Comparison of ENCODE assay signal across 14 mouse cellular contexts in genomic region chr3:51799650-51800049, GRCm38 (mm10).
"Had no signal": no experiment of that assay in that cellular context is flagged by ENCODE, and none has a peak within 500 bp of the region (broad histone marks: within the 10 kb centered on the region; RNA-seq: fewer than 3 reads in every experiment).

No protein-coding gene starts in this region.

- H3K9me3 ChIP-seq: limb, embryonic 10.5 days; liver, embryonic 15.5 days; neural tube, embryonic 12.5 days had no signal

- H3K4me2 ChIP-seq: liver, embryonic 11.5 days; liver, embryonic 15.5 days; lung, embryonic 14.5 days; midbrain, embryonic 11.5 days; neural tube, embryonic 12.5 days had no signal

- H3K4me3 ChIP-seq: limb, embryonic 10.5 days; liver, embryonic 15.5 days; myocyte; neural tube, embryonic 12.5 days had no signal

- H3K9ac ChIP-seq: liver, embryonic 15.5 days; lung, embryonic 14.5 days; neural tube, embryonic 12.5 days had no signal

- H3K27ac ChIP-seq: limb, embryonic 10.5 days; liver, embryonic 15.5 days; neural tube, embryonic 12.5 days had no signal

- H3K4me1 ChIP-seq: liver, embryonic 15.5 days had no signal

- H3K27me3 ChIP-seq: liver, embryonic 15.5 days; neural tube, embryonic 12.5 days had no signal

- DNase-seq: kidney, adult 18-20 months; kidney, postnatal 10 days; lung, embryonic 14.5 days; lung, postnatal 10 days; lung, postnatal 4 days; right cerebral cortex, adult 18-20 months; right cerebral cortex, postnatal 25 days; thymus, postnatal 4 days had no signal

- H3K36me3 ChIP-seq: limb, embryonic 10.5 days; liver, embryonic 15.5 days; neural tube, embryonic 12.5 days had no signal
